Mouse (Mus musculus): ENCODE data around the gene Taar8b.
"Not testable (repeated sequence)": the region's sequence is repeated elsewhere in the genome, so short reads cannot be mapped to it uniquely, and the experiment has no call there.

Taar8b gene

GRCm38 (mm10) chr10:24092194-24092593 is at the start of gene Taar8b:
Taar8b (minus strand) TSS chr10:24092294.
- CTCF ChIA-PET: no interaction called here

- CTCF ChIA-PET: interaction anchor here (0.8 kb wide), 1 partner anchor 1662 kb away, joined by 12 read pairs; no protein-coding TSS in a partner anchor
Observed at GRCm38 (mm10) chr10:24138623-24139261, 46.6 kb upstream of the Taar8b start.

- CTCF ChIA-PET: no interaction called here
Observed at GRCm38 (mm10) chr10:24134071-24134645, 42.1 kb upstream of the Taar8b start.

GRCm38 (mm10) chr10:24133132-24133531 is 41.0 kb upstream of the Taar8b start:
- CTCF ChIA-PET: no interaction called here

- CTCF ChIA-PET: interaction anchor here (0.6 to 1.4 kb wide), 2 partner anchors 18 to 320 kb away, joined by 5 to 10 read pairs; no protein-coding TSS in a partner anchor
Observed at GRCm38 (mm10) chr10:24132273-24132672, 40.2 kb upstream of the Taar8b start.

- CTCF ChIA-PET: interaction anchor here (1.4 kb wide), 1 partner anchor 18 kb away, joined by 5 read pairs; no protein-coding TSS in a partner anchor
Observed at GRCm38 (mm10) chr10:24131451-24132262, 39.6 kb upstream of the Taar8b start.

GRCm38 (mm10) chr10:24111116-24111778 is 19.2 kb upstream of the Taar8b start:
- CTCF ChIA-PET: no interaction called here

GRCm38 (mm10) chr10:24109434-24109833 is 17.3 kb upstream of the Taar8b start, which contains the start of gene Taar9:
Taar9 (minus strand) TSS chr10:24109534.
- CTCF ChIA-PET: not testable (repeated sequence)

GRCm38 (mm10) chr10:24108236-24108635 is 16.1 kb upstream of the Taar8b start:
- CTCF ChIA-PET: no interaction called here

GRCm38 (mm10) chr10:24107747-24108146 is 15.7 kb upstream of the Taar8b start:
- CTCF ChIA-PET: no interaction called here

- CTCF ChIA-PET: not testable (repeated sequence)
Observed at GRCm38 (mm10) chr10:24103299-24103698, 11.2 kb upstream of the Taar8b start.

- CTCF ChIA-PET: not testable (repeated sequence)
Observed at GRCm38 (mm10) chr10:24101812-24102211, 9.7 kb upstream of the Taar8b start, which contains the start of gene Taar8c. Taar8c (minus strand) TSS chr10:24101912.

GRCm38 (mm10) chr10:24097010-24097409 is 4.9 kb upstream of the Taar8b start:
- CTCF ChIA-PET: not testable (repeated sequence)

- CTCF ChIA-PET: no interaction called here
Observed at GRCm38 (mm10) chr10:24087168-24087567, 4.9 kb downstream of the Taar8b start.

- CTCF ChIA-PET: no interaction called here
Observed at GRCm38 (mm10) chr10:24086555-24086954, 5.5 kb downstream of the Taar8b start.

GRCm38 (mm10) chr10:24085936-24086335 is 6.2 kb downstream of the Taar8b start:
- CTCF ChIA-PET: no interaction called here

- CTCF ChIA-PET: interaction anchor here (0.6 kb wide), 1 partner anchor 266 kb away, joined by 3 read pairs; no protein-coding TSS in a partner anchor
Observed at GRCm38 (mm10) chr10:24080166-24080565, 11.9 kb downstream of the Taar8b start.

- CTCF ChIA-PET: not testable (repeated sequence)
Observed at GRCm38 (mm10) chr10:24076200-24076599, 15.9 kb downstream of the Taar8b start, which contains the start of gene Taar8a. Taar8a (plus strand) TSS chr10:24076500.

GRCm38 (mm10) chr10:24074751-24075150 is 17.3 kb downstream of the Taar8b start:
- CTCF ChIA-PET: not testable (repeated sequence)

- CTCF ChIA-PET: no interaction called here
Observed at GRCm38 (mm10) chr10:24058986-24059385, 33.1 kb downstream of the Taar8b start.

GRCm38 (mm10) chr10:24052039-24052438 is 40.1 kb downstream of the Taar8b start:
- CTCF ChIA-PET: no interaction called here

GRCm38 (mm10) chr10:24049210-24049609 is 42.9 kb downstream of the Taar8b start, which contains the start of gene Taar7f:
Taar7f (plus strand) TSS chr10:24049510.
- CTCF ChIA-PET: no interaction called here

Measured in spleen, embryonic (tissue).